Mouse (Mus musculus) midbrain, embryonic 16.5 days (tissue): ENCODE data around the gene Spns3. TPM values are rescaled to one million over a fixed set of nuclear protein-coding genes. Genes with fewer than 3 reads are reported as not detected.

Source experiments
- ATAC-seq: fragments of 200-750 bp; cut with Nextera tagmentation; 2 replicates; pipeline ENCODE4 v1.8.0; 2017; ENCODE audit warnings: moderate TSS enrichment
- H3K27ac ChIP-seq: fragments of 300-500 bp; sonication (generic); 2 replicates; pipeline ENCODE4 v1.5.1; 2014; ENCODE audit warnings: mild to moderate bottlenecking, low read length, mixed read lengths
- H3K27me3 ChIP-seq: fragments of 300-500 bp; sonication (generic); 2 replicates; pipeline ENCODE4 v1.6.1; 2014; ENCODE audit warnings: low read depth, low read length, mixed read lengths; ENCODE audit not compliant: control insufficient read depth, insufficient read depth
- H3K36me3 ChIP-seq: fragments of 300-500 bp; sonication (generic); 2 replicates; pipeline ENCODE4 v1.6.1; 2014; ENCODE audit warnings: mild to moderate bottlenecking, low read length, moderate library complexity, mixed read lengths; ENCODE audit not compliant: control insufficient read depth, insufficient read depth
- H3K4me1 ChIP-seq: fragments of 300-500 bp; sonication (generic); 2 replicates; pipeline ENCODE4 v1.6.1; 2014; ENCODE audit warnings: mild to moderate bottlenecking, low read length, mixed read lengths; ENCODE audit not compliant: control insufficient read depth, insufficient read depth
- H3K4me2 ChIP-seq: fragments of 300-500 bp; sonication (generic); 2 replicates; pipeline ENCODE4 v1.6.1; 2014; ENCODE audit warnings: mild to moderate bottlenecking, low read length, mixed read lengths
- H3K4me3 ChIP-seq: fragments of 300-500 bp; sonication (generic); 2 replicates; pipeline ENCODE4 v1.5.1; 2014; ENCODE audit warnings: low read depth, mild to moderate bottlenecking, low read length, moderate library complexity, mixed read lengths
- H3K9ac ChIP-seq: fragments of 300-500 bp; sonication (generic); 2 replicates; pipeline ENCODE4 v1.6.1; 2014; ENCODE audit warnings: low read depth, low read length, mixed read lengths
- H3K9me3 ChIP-seq: fragments of 300-500 bp; sonication (generic); replicated peaks from 2 replicates; pipeline ENCODE4 v1.6.1; 2014; ENCODE audit warnings: mild to moderate bottlenecking, low read length, mixed read lengths; ENCODE audit not compliant: control insufficient read depth, poor library complexity, severe bottlenecking
- WGBS: fragments of 180-500 bp; shearing (Covaris S2); extraction: QIAGEN DNeasy Blood & Tissue Kit; methylation state at CpG from one replicate; pipeline ENCODE4 v1.1.7; 2014; 5-methylcytosine and 5-hydroxymethylcytosine counted together
- polyA plus RNA-seq: library from polyadenylated mRNA; unstranded; fragments of >200 nt; fragmentation: Nextera tagmentation; extraction: Ambion mirVana; gene quantifications from 2 replicates; pipeline ENCODE4 v1.2.1, GENCODE M21; 2015

The Spns3 gene
- 0.17 TPM in 1 of 2 replicates, not detected in the other for polyA plus RNA-seq

DNA sequence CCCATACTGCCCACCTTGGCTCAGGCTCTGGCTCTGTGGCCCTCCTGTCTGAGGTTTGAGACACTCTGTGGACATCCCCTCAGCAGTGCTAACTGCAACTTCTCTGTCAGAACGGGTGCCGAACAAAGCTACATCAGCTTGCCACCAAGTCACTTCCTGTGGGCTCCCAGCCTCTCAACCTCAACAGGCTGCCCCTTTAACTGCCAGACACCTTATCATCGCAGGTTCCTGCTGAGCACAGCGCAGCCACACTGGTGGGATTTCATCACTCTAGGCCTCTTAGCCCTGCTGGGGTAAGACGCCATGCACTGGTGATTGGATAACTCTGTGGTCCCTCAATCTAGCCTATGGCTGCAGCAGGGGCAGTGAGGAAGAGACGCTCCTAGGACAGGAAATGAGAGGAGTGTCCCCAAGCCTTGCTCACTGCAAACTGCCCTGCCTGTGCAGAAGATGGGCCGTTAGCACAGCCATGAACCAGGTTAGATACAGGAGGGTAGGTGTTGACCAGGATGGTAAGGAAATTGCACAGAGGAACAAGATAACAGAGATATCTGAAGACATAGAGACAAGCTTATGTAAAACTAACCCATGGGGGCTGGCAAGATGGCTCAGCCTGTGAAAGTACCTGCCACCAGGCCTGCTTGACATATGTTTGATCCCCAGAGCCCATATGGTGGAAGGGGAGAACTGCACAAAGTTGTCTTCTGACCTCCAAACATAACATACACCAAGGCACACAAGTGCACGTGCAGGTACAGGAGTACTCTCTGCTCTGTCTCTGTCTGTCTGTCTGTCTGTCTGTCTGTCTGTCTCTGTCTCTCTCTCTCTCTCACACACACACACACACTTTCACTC is at the start of gene Spns3:
TSS of gene Spns3 (minus strand) at position 373 of the 855 bp plus-strand sequence.
- H3K4me1 ChIP-seq: no peaks in the 10 kb centered on the region
- H3K27me3 ChIP-seq: no peaks in the 10 kb centered on the region
- no peak within 1 kb of the TSS for H3K4me2 ChIP-seq
- no peak for ATAC-seq
- no peak within 1 kb of the TSS for H3K9ac ChIP-seq
- no peak within 1 kb of the TSS for H3K27ac ChIP-seq
- no peaks in the 10 kb centered on the region for H3K36me3 ChIP-seq
- no peaks in the 10 kb centered on the region for H3K9me3 ChIP-seq
- 75% methylated on average over 8 of the region's 8 CpGs for WGBS
- H3K4me3 ChIP-seq: no peak within 1 kb of the TSS

DNA sequence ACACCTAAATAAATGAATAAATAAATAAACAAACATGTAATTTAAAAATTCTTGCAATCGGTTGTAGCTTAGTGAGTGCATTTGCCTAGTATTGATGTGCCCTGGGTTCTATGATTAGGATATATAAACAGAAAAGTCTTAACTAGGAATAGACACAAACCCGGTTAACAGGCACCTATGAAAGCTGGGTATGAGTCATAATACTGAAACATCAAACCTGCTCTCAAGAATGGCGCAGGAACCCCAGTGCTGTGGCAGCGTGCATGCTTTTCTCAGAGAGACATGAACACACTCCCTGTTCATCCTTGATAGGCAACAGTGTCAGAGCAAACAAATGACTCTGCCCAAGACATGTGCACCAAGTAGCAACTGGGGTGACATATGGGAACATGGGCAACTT is 47.5 kb upstream of the Spns3 start:
- no peaks in the 10 kb centered on the region for H3K27me3 ChIP-seq
- ATAC-seq: no peak
- no peaks in the 10 kb centered on the region for H3K9me3 ChIP-seq
- no peak overlapping the region for H3K4me2 ChIP-seq
- no peak overlapping the region for H3K27ac ChIP-seq
- no peaks in the 10 kb centered on the region for H3K36me3 ChIP-seq
- H3K4me3 ChIP-seq: no peak overlapping the region
- H3K9ac ChIP-seq: no peak overlapping the region
- H3K4me1 ChIP-seq: no peaks in the 10 kb centered on the region
- WGBS: 93% methylated on average over 4 of the region's 4 CpGs

- Histone ChIP-seq H3K4me1 (no peaks in the 10 kb centered on the region), H3K36me3 (no peaks in the 10 kb centered on the region), H3K9me3 (no peaks in the 10 kb centered on the region), H3K27ac (no peak overlapping the region), H3K9ac (no peak overlapping the region), H3K4me3 (no peak overlapping the region), H3K4me2 (no peak overlapping the region), H3K27me3 (no peaks in the 10 kb centered on the region)
- WGBS: 68% methylated on average over 2 of the region's 2 CpGs
- ATAC-seq: no peak
Measured at GRCm38 (mm10) chr11:72595010-72595737, 44.9 kb upstream of the Spns3 start.

- no peak for ATAC-seq
- no peak overlapping the region for H3K4me3 ChIP-seq
- no peaks in the 10 kb centered on the region for H3K4me1 ChIP-seq
- WGBS: 71% methylated on average over 7 of the region's 7 CpGs
- no peak overlapping the region for H3K4me2 ChIP-seq
- H3K36me3 ChIP-seq: no peaks in the 10 kb centered on the region
- H3K27ac ChIP-seq: no peak overlapping the region
- no peaks in the 10 kb centered on the region for H3K27me3 ChIP-seq
- no peak overlapping the region for H3K9ac ChIP-seq
- no peaks in the 10 kb centered on the region for H3K9me3 ChIP-seq
Measured at GRCm38 (mm10) chr11:72587537-72588233, 37.4 kb upstream of the Spns3 start.

DNA sequence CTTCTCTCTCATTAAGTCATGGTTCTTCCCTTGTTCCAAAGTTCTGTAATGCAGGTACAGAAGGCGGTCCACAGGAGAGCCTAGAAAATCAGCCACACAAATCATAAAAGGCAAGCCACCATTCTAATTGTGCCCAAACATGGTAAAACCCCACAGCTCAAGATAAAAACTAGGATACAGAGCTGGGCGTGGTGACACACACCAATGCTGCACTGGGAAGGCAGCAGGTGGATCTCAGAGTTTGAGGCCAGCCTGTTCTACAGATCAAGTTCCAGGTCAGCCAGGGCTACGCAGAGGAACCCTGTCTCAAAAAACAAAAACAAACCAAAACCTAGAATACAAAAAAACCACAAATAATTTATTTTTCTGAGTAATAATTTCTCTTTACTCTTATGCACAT is 36.3 kb upstream of the Spns3 start:
- Histone ChIP-seq H3K9ac (no peak overlapping the region), H3K9me3 (no peaks in the 10 kb centered on the region), H3K4me3 (no peak overlapping the region), H3K27me3 (no peaks in the 10 kb centered on the region), H3K36me3 (no peaks in the 10 kb centered on the region), H3K4me1 (no peaks in the 10 kb centered on the region), H3K27ac (no peak overlapping the region), H3K4me2 (no peak overlapping the region)
- ATAC-seq: no peak
- WGBS: 92% methylated on average over 3 of the region's 3 CpGs

DNA sequence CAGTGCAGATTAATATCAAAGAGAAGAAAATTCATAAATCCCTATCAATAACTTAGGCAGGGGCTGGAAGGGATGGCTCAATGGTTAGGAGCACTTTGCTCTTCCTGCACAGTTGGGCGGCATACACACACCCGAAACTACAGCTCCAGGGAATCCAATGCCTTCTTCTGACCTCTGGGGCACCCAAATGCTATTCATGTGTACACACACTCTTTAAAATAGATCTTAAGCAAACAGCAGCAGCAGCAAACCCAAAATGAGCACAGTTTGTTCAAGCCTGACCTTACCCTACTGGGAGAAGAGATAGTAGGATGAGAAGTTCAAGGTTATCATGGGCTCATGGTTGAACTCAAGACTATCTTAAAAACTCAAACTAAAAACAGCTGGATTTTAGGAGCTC is 32.8 kb upstream of the Spns3 start:
- H3K27ac ChIP-seq: no peak overlapping the region
- no peaks in the 10 kb centered on the region for H3K36me3 ChIP-seq
- H3K4me1 ChIP-seq: no peaks in the 10 kb centered on the region
- H3K4me3 ChIP-seq: no peak overlapping the region
- 89% methylated on average over 2 of the region's 2 CpGs for WGBS
- H3K9me3 ChIP-seq: no peaks in the 10 kb centered on the region
- H3K4me2 ChIP-seq: no peak overlapping the region
- ATAC-seq: no peak
- no peak overlapping the region for H3K9ac ChIP-seq
- H3K27me3 ChIP-seq: no peaks in the 10 kb centered on the region

- WGBS: 82% methylated on average over 3 of the region's 3 CpGs
- H3K4me3 ChIP-seq: no peak overlapping the region
- no peak for ATAC-seq
- H3K9me3 ChIP-seq: no peaks in the 10 kb centered on the region
- H3K27me3 ChIP-seq: no peaks in the 10 kb centered on the region
- H3K4me2 ChIP-seq: no peak overlapping the region
- no peak overlapping the region for H3K27ac ChIP-seq
- no peak overlapping the region for H3K9ac ChIP-seq
- H3K4me1 ChIP-seq: no peaks in the 10 kb centered on the region
- H3K36me3 ChIP-seq: no peaks in the 10 kb centered on the region
Measured at GRCm38 (mm10) chr11:72582448-72582705, 32.1 kb upstream of the Spns3 start.

- no peaks in the 10 kb centered on the region for H3K27me3 ChIP-seq
- H3K4me2 ChIP-seq: no peak overlapping the region
- H3K4me1 ChIP-seq: no peaks in the 10 kb centered on the region
- H3K4me3 ChIP-seq: no peak overlapping the region
- 77% methylated on average over 8 of the region's 8 CpGs for WGBS
- H3K27ac ChIP-seq: no peak overlapping the region
- ATAC-seq: no peak
- H3K9me3 ChIP-seq: no peaks in the 10 kb centered on the region
- H3K36me3 ChIP-seq: no peaks in the 10 kb centered on the region
- no peak overlapping the region for H3K9ac ChIP-seq
Measured at GRCm38 (mm10) chr11:72581609-72582447, 31.5 kb upstream of the Spns3 start.
